In genomic region chr13:8352341-8352740, GRCm38 (mm10) we compare ENCODE assay signal across 21 mouse cellular contexts.
DNase-seq lines count a peak whose midpoint lies in the region; ATAC-seq and TF ChIP-seq lines count a peak whose summit lies in the region.
"Had no signal": no experiment of that assay in that cellular context is flagged by ENCODE, and none has a peak within 500 bp of the region (broad histone marks: within the 10 kb centered on the region; RNA-seq: fewer than 3 reads in every experiment).

No protein-coding gene starts in this region.

- ATAC-seq in cerebellum, adult (ENCODE audit: insufficient number of reproducible peaks, low FRiP score, low TSS enrichment), result peak; percentile 75
- ATAC-seq: CD4-positive, CD25-positive, alpha-beta regulatory T cell, adult 4 months; forebrain, embryonic 16.5 days had no signal

- H3K4me3 ChIP-seq in cerebellum, adult 2 months (replicated peaks; ENCODE audit: insufficient read depth, low read depth, low read length), result no peak overlapping the region
- H3K4me3 ChIP-seq: embryonic facial prominence, embryonic 13.5 days; forebrain, embryonic 12.5 days; heart, embryonic 10.5 days; hindbrain, embryonic 12.5 days had no signal

- H3K4me1 ChIP-seq in cerebellum, adult 2 months (ENCODE audit: control insufficient read depth, insufficient read depth, low read length), result peaks cover 6% of the 10 kb centered on the region; the same call in 1 of the 2 replicates
- H3K4me1 ChIP-seq: embryonic facial prominence, embryonic 13.5 days; forebrain, embryonic 12.5 days; heart, embryonic 10.5 days; hindbrain, embryonic 12.5 days had no signal

- H3K27ac ChIP-seq in cerebellum, adult 2 months (ENCODE audit: insufficient read depth, low read length), result no peak overlapping the region
- H3K27ac ChIP-seq: embryonic facial prominence, embryonic 13.5 days; forebrain, embryonic 12.5 days; heart, embryonic 10.5 days; hindbrain, embryonic 12.5 days; hindbrain, postnatal 0 days had no signal

- TF ChIP-seq CTCF in cerebellum, adult 2 months (IDR thresholded peaks at IDR 0.05; ENCODE audit: borderline replicate concordance, insufficient read depth, low read depth, low read length), result no peak

- no peak for TF ChIP-seq POLR2A in cerebellum, adult 2 months (IDR thresholded peaks at IDR 0.05; ENCODE audit: borderline replicate concordance, insufficient read depth, low read length)

- DNase-seq in cerebellum, postnatal 4 days (ENCODE audit: low spot score in 2 of 2), result no peak
- DNase-seq in cerebellum, adult 2 months, result peak; percentile 65 to 76
- DNase-seq in cerebellum, postnatal 10 days, result peak; percentile 64 to 66
- DNase-seq in urinary bladder, postnatal 4 days (ENCODE audit: low spot score in 2 of 2), result no peak
- DNase-seq in right cerebral cortex, adult 18-20 months, result no peak
- no peak for DNase-seq in layer of hippocampus, adult 18-20 months (ENCODE audit: low spot score in 2 of 2)
- DNase-seq: adrenal gland, adult 8-10 months; adrenal gland, postnatal 36 days; B cell, adult 2 months; gastrocnemius, postnatal 10 days; heart, adult 18-20 months; heart, postnatal 10 days; heart, postnatal 4 days had no signal

- no peaks in the 10 kb centered on the region for H3K27me3 ChIP-seq in cerebellum, adult 2 months (ENCODE audit: control insufficient read depth, insufficient read depth, low read length)
- H3K27me3 ChIP-seq: embryonic facial prominence, embryonic 13.5 days; forebrain, embryonic 12.5 days; hindbrain, embryonic 12.5 days had no signal

Comparison
In these comparisons a context has a peak if more than half of its experiments do, and no peak if none do; other contexts are left out.
1. DNase-seq: peak in cerebellum, adult 2 months (2 of 2) and cerebellum, postnatal 10 days (2 of 2); none in cerebellum, postnatal 4 days (0 of 2), urinary bladder, postnatal 4 days (0 of 2), right cerebral cortex, adult 18-20 months (single experiment) and layer of hippocampus, adult 18-20 months (0 of 2).